Mouse (Mus musculus) Patski (cell line): ENCODE measurements at regions not wholly inside any gene's neighbourhood (a gene's known extent, or its start where the extent isn't known, plus 50 kb on each side); places are given as distances from the start of the nearest gene placed in this dataset.

Experiments
- ATAC-seq: fragments of 100-300 bp; one replicate; pipeline ENCODE4 v1.8.0; 2021
- CTCF ChIA-PET: fragments of 350-600 bp; sonication (Branson Sonifier 250); formaldehyde crosslinking; loops from one replicate; lab custom pipeline; 2022; ENCODE audit warnings: inconsistent platforms; lab: Charles Lee
- POLR2A ChIA-PET: fragments of 350-600 bp; sonication (Branson Sonifier 250); formaldehyde crosslinking; loops from one replicate; lab custom pipeline; 2022; ENCODE audit warnings: antibody characterized with exemption, inconsistent platforms; lab: Charles Lee
- DNase-seq: peaks from one replicate; pipeline ENCODE4 v3.0.0-alpha.2; 2011; ENCODE audit warnings: low read depth, low spot score
- H3K27me3 ChIP-seq: fragments of 371-371 bp; one replicate; pipeline ENCODE4 v1.5.1; 2021
- CTCF ChIP-seq: fragments of 100-300 bp; IDR thresholded peaks from one replicate; pipeline ENCODE4 v1.5.1; 2021
- in situ Hi-C: fragments of 300-500 bp; cut with MboI; formaldehyde crosslinking; loops from 3 replicates; pipeline ENCODE4 v1.11.1; 2018; ENCODE audit warnings: low pct_unique_long_range_greater_than_20kb, mixed read lengths

DNA sequence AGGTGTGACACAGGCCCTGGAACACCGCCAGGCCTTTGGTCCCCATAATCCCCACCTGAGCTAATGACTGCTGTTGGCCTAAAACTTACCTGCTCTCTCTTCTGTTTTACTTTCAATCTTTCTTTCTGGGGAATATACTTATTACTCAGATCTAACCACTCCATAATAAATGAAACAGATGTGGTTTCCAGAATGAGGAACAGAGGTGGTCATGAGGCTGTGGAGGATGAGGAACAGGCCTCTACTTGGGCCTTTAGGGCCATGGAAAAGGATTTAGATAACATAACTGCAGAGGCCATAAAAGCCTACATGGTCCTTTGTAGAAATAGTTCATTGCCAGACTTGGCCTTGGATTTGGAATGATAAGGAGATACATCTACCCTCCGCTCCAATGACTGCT lies 74.1 kb downstream of the B3gnt5 start:
- TF ChIP-seq CTCF, result no peak
- ChIA-PET POLR2A (no interaction called here), CTCF (no interaction called here)
- no peak for DNase-seq
- in situ Hi-C loops, result no loop called here
- no peak for ATAC-seq
- H3K27me3 ChIP-seq, result peaks cover 18% of the 10 kb centered on the region

GRCm38 (mm10) chr16:19834750-19835149 lies 74.7 kb downstream of the B3gnt5 start:
- ChIA-PET POLR2A (no interaction called here), CTCF (no interaction called here)
- ATAC-seq (no peak), DNase-seq (no peak)
- H3K27me3 ChIP-seq, result peaks cover 22% of the 10 kb centered on the region
- no peak for TF ChIP-seq CTCF
- in situ Hi-C loops, result loop anchor here (5.0 kb wide), 1 partner anchor 112 kb away; no protein-coding TSS in a partner anchor

GRCm38 (mm10) chr16:19839831-19840230 lies 79.8 kb downstream of the B3gnt5 start:
- DNase-seq, result no peak
- ChIA-PET POLR2A (no interaction called here), CTCF (no interaction called here)
- H3K27me3 ChIP-seq, result peaks cover 31% of the 10 kb centered on the region
- ATAC-seq, result no peak
- no peak for TF ChIP-seq CTCF
- in situ Hi-C loops, result loop anchor here (5.0 kb wide), 1 partner anchor 118 kb away; no protein-coding TSS in a partner anchor

GRCm38 (mm10) chr16:19842346-19843025 lies 82.5 kb downstream of the B3gnt5 start:
- TF ChIP-seq CTCF, result no peak
- no peak for ATAC-seq
- ChIA-PET POLR2A (interaction anchor here (0.6 kb wide), 1 partner anchor 102 kb away, joined by 5 read pairs; no protein-coding TSS in a partner anchor), CTCF (interaction anchor here (1.0 kb wide), 1 partner anchor 10 kb away, joined by 3 read pairs; no protein-coding TSS in a partner anchor)
- in situ Hi-C loops, result no loop called here
- no peak for DNase-seq
- H3K27me3 ChIP-seq, result peaks cover 38% of the 10 kb centered on the region

DNA sequence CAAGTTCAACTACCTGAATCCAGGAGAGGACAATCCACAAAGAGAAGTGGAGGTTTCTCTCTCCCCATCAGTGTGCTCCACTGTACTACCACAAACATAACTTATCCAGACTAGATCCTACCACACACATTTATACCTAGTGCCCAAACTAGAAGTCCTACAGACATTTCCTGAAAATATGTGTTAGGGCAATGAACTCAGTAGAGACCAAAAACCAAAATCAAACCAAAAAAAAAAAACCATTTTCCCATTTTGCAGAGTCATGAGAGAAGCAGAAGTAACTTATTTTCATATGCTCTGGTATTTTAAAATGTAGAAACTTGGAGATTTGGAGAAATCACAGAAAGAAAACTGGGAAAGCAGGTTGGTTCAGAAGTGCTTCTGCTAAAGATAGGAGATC lies 83.7 kb downstream of the B3gnt5 start:
- no peak for TF ChIP-seq CTCF
- in situ Hi-C loops, result no loop called here
- CTCF ChIA-PET, result no interaction called here
- no peak for DNase-seq
- no peak for ATAC-seq
- peaks cover 38% of the 10 kb centered on the region for H3K27me3 ChIP-seq
- POLR2A ChIA-PET, result no interaction called here

DNA sequence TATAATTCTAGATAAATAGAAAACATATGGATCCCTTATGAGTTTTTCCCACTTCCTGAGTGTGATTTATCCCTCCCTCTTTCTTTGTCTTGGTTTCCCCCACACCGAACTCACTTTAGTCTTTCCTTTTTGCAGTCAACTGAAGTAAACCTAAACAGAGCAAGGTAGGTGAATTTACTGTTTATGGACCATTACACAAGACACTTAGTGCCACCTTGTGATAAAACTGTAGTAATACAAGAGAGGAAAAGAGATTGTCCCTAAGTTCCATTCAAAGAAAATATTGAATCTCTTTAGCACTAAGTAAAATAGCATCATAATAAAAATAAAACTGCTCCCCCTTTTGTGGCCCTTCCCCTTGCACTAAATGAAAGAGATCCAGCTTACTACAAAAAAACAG lies 88.4 kb downstream of the B3gnt5 start:
- peak; percentile 39 for TF ChIP-seq CTCF
- peaks cover 27% of the 10 kb centered on the region for H3K27me3 ChIP-seq
- POLR2A ChIA-PET, result no interaction called here
- ATAC-seq (no peak), DNase-seq (no peak)
- in situ Hi-C loops, result no loop called here
- CTCF ChIA-PET, result interaction anchor here (1.1 kb wide), 1 partner anchor 8 kb away, joined by 3 read pairs; no protein-coding TSS in a partner anchor

GRCm38 (mm10) chr16:19865306-19865705 lies 105.3 kb downstream of the B3gnt5 start:
- CTCF ChIA-PET, result no interaction called here
- DNase-seq, result no peak
- no peak for ATAC-seq
- in situ Hi-C loops, result no loop called here
- TF ChIP-seq CTCF, result no peak
- peaks cover 5% of the 10 kb centered on the region for H3K27me3 ChIP-seq
- POLR2A ChIA-PET, result interaction anchor here (0.6 kb wide), 1 partner anchor 36 kb away, joined by 3 read pairs; no protein-coding TSS in a partner anchor

- TF ChIP-seq CTCF, result no peak
- CTCF ChIA-PET, result no interaction called here
- no peak for DNase-seq
- POLR2A ChIA-PET, result no interaction called here
- in situ Hi-C loops, result no loop called here
- peaks cover 3% of the 10 kb centered on the region for H3K27me3 ChIP-seq
- ATAC-seq, result no peak
These were observed 105.9 kb downstream of the B3gnt5 start for GRCm38 (mm10) chr16:19865931-19866330.

DNA sequence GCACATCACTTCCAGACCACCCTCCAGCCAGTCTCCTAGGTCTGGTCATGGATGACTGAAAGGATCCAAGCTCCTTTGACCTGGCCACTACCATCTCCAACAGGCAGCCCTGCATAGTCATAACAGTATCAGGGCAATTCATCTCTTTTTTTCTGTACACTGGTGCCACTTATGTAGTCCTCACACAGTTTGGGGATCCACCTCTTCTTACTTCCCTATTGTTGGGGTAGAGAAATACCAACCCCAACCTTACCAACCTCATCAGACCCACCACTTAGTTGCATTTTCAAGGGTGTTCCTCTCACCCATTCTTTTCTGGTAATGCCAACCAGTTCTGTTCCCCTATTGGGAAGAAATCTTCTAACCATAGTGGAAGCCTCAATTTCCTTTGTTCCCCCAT lies 109.4 kb downstream of the B3gnt5 start:
- ATAC-seq (no peak), DNase-seq (no peak)
- CTCF ChIA-PET, result no interaction called here
- peaks cover 6% of the 10 kb centered on the region for H3K27me3 ChIP-seq
- in situ Hi-C loops, result no loop called here
- no peak for TF ChIP-seq CTCF
- POLR2A ChIA-PET, result no interaction called here

DNA sequence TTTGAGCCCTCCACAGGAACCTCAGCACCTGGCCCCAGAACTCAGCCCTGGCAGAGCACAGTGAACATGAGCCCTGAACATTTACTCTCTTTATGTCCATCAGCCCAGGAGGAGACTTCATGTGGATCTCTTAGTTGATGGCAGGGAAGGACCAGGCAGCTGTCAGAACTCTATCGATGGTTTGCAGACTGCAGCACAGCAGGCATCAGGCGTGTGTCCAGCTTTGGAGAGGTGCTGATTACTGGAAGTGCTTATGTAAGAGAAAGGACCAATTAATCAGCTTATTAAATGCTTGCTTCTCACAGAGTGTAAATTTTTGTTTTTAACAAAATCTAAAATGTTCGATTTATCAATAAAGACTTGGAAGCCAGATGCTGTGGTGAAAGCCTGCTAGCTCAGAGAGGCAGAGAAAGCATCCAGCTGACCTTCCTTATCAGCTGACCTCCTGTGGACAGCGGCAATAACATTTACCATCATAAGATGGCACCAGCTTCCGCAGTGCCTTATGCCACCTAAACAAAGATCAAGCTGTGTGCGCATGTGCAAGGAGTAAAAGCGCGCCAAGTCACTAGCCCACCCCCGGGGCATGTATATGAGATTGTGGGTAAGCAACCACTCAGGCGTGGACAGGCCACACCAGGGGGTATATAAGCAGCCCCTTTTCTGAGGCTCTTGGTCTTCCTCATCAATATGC lies 105.8 kb downstream of the Klhl6 start:
- POLR2A ChIA-PET, result no interaction called here

DNA sequence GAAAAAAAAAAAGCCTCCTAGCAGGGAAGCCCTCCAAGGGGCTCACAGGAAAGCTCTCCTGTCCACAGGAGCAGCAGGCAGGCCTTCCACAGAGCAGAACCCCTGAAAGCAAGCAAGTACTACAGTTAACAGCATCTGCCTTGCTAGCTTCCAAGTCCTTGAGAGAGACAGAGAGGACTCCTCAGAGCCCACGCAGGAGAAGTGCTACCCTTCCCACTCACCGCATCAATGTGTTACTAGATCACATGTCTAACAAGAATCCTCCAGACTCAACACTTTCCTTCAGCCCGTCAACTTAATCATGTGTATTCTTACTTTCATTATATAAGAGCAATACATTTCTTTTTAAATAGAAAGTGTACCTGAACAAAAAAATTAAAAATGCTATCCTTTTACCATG lies 99.9 kb downstream of the Klhl6 start:
- in situ Hi-C loops, result no loop called here
- POLR2A ChIA-PET, result interaction anchor here (0.6 kb wide), 1 partner anchor 1344 kb away, joined by 3 read pairs; no protein-coding TSS in a partner anchor
- DNase-seq, result no peak
- CTCF ChIA-PET, result interaction anchor here (1.0 kb wide), 1 partner anchor 10 kb away, joined by 3 read pairs; no protein-coding TSS in a partner anchor
- no peak for TF ChIP-seq CTCF
- ATAC-seq, result no peak
- peaks cover 4% of the 10 kb centered on the region for H3K27me3 ChIP-seq

More for the DNA sequence above, 105.8 kb downstream of the Klhl6 start:
- no peak for ATAC-seq
- in situ Hi-C loops, result no loop called here
- TF ChIP-seq CTCF, result no peak
- CTCF ChIA-PET, result no interaction called here
- peaks cover 11% of the 10 kb centered on the region for H3K27me3 ChIP-seq
- DNase-seq, result no peak
